Mouse (Mus musculus): ENCODE measurements at regions not wholly inside any gene's neighbourhood (a gene's known extent, or its start where the extent isn't known, plus 50 kb on each side); places are given as distances from the start of the nearest gene placed in this dataset.

DNA sequence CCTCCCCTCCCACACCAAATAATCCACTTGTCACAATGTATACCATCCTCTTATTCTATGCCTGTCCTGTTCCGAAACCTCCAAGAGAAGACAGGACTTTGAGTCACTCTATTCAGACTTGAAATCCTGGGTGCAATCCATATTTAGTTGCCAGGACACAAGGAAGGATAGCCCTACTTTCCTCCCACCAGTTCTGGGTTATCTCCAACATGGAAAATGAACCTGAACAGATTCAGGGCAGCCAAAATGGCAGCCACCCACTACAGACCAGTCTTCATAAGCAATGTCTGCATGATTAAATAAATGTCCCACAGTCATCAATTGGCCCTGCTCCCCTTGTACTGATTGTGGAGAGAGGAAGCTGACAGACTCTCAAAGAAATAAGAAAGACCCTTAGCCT lies 110.6 kb upstream of the Adra1d start:
- no peaks in the 10 kb centered on the region for H3K27me3 ChIP-seq
- no peaks in the 10 kb centered on the region for H3K36me3 ChIP-seq
- H3K4me2 ChIP-seq, result no peak overlapping the region
- no peak overlapping the region for H3K9ac ChIP-seq
- no peak for ATAC-seq (ENCODE audit: insufficient number of reproducible peaks, insufficient read depth, low FRiP score, low TSS enrichment, low read depth)
- 75% methylated on average over 1 of the region's 1 CpGs for WGBS
- H3K9me3 ChIP-seq, result no peaks in the 10 kb centered on the region
- H3K4me1 ChIP-seq, result peaks cover 13% of the 10 kb centered on the region
- no peak overlapping the region for H3K4me3 ChIP-seq
- H3K27ac ChIP-seq, result peak overlapping the region; percentile 69

GRCm38 (mm10) chr2:131672223-131672622 lies 110.1 kb upstream of the Adra1d start:
- Histone ChIP-seq H3K9ac (no peak overlapping the region), H3K27ac (no peak overlapping the region), H3K36me3 (no peaks in the 10 kb centered on the region), H3K4me1 (peaks cover 13% of the 10 kb centered on the region), H3K4me3 (no peak overlapping the region), H3K9me3 (no peaks in the 10 kb centered on the region), H3K4me2 (no peak overlapping the region), H3K27me3 (no peaks in the 10 kb centered on the region)
- 28% methylated on average over 1 of the region's 1 CpGs for WGBS
- no peak for ATAC-seq (ENCODE audit: insufficient number of reproducible peaks, insufficient read depth, low FRiP score, low TSS enrichment, low read depth)

DNA sequence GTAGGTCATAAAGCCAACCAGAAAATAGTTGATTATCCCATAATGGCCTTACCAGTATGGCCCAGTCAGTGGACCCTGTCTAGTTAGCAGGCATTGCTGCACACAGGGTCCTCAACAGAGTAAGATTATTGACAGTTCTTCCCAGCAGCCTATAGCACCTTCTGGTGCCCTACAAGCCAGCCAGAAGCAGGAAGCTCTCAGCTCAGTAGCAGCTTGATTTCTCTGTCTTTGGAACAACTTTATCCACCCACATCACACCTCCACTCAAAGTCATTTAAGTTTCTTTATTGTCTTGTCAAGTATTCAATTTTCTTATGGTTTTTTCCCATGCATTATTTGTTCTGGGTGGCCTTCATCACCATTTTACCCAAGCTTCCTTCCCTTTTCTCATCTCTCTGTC lies 108.8 kb upstream of the Adra1d start:
- Histone ChIP-seq H3K4me3 (no peak overlapping the region), H3K27ac (no peak overlapping the region), H3K4me1 (peaks cover 13% of the 10 kb centered on the region), H3K27me3 (no peaks in the 10 kb centered on the region), H3K9me3 (no peaks in the 10 kb centered on the region), H3K36me3 (no peaks in the 10 kb centered on the region), H3K9ac (no peak overlapping the region), H3K4me2 (no peak overlapping the region)
- no peak for ATAC-seq (ENCODE audit: insufficient number of reproducible peaks, insufficient read depth, low FRiP score, low TSS enrichment, low read depth)

DNA sequence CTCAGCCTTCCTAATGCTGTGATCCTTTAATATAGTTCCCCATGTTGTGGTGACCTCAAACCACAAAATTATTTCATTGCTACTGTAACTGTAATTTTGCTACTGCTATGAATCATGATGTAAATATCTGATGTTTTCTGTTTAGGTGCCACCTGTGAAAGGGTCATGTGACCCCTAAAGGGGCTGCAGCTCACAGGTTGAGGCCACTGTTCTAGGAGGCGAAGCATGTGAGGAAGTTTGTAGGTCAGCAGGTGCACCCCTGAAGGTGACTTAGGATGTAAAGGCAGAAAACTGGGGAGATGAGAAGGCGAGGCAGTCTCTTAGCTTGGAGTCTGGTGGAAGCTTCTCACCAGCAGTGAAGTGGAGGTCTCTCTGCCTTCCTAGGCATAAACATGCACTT lies 105.8 kb upstream of the Adra1d start:
- H3K9ac ChIP-seq, result no peak overlapping the region
- H3K27me3 ChIP-seq, result no peaks in the 10 kb centered on the region
- no peak overlapping the region for H3K4me2 ChIP-seq
- H3K9me3 ChIP-seq, result no peaks in the 10 kb centered on the region
- no peak overlapping the region for H3K27ac ChIP-seq
- H3K36me3 ChIP-seq, result no peaks in the 10 kb centered on the region
- WGBS, result 87% methylated on average over 2 of the region's 2 CpGs
- H3K4me1 ChIP-seq, result peaks cover 4% of the 10 kb centered on the region
- no peak overlapping the region for H3K4me3 ChIP-seq
- no peak for ATAC-seq (ENCODE audit: insufficient number of reproducible peaks, insufficient read depth, low FRiP score, low TSS enrichment, low read depth)

DNA sequence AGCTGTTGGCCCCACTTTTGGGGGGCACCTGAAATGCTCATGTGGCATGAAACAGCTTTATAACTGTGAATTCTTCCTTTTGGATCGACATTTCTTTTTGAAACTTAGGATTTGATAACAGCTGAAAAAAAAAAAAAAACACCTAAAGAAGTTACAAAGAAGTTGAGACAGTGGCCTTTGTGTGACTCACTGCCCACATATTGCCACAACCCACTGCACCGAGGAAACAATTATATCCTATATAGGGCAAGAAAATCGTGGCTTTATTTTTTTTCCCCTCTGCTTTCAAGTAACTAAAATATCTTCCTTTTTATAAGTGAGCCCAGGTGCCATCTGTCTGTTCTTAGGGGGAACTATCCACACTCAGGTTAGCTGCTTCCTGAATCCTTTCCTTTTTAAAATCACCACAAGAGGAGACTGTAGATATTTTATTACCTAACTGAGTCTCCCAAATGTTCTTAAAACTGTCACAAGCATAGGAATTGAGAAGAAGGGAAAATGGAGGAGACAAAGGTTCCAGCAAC lies 104.8 kb upstream of the Adra1d start:
- H3K4me3 ChIP-seq, result no peak overlapping the region
- H3K9ac ChIP-seq, result no peak overlapping the region
- no peak overlapping the region for H3K4me2 ChIP-seq
- no peaks in the 10 kb centered on the region for H3K36me3 ChIP-seq
- no peaks in the 10 kb centered on the region for H3K27me3 ChIP-seq
- H3K4me1 ChIP-seq, result no peaks in the 10 kb centered on the region
- no peaks in the 10 kb centered on the region for H3K9me3 ChIP-seq
- 64% methylated on average over 3 of the region's 3 CpGs for WGBS
- ATAC-seq (ENCODE audit: insufficient number of reproducible peaks, insufficient read depth, low FRiP score, low TSS enrichment, low read depth), result no peak
- no peak overlapping the region for H3K27ac ChIP-seq

GRCm38 (mm10) chr2:131664575-131664974 lies 102.5 kb upstream of the Adra1d start:
- ATAC-seq (ENCODE audit: insufficient number of reproducible peaks, insufficient read depth, low FRiP score, low TSS enrichment, low read depth), result no peak
- Histone ChIP-seq H3K9ac (no peak overlapping the region), H3K9me3 (no peaks in the 10 kb centered on the region), H3K4me1 (no peaks in the 10 kb centered on the region), H3K36me3 (no peaks in the 10 kb centered on the region), H3K4me2 (no peak overlapping the region), H3K27me3 (no peaks in the 10 kb centered on the region), H3K4me3 (no peak overlapping the region), H3K27ac (no peak overlapping the region)
- WGBS, result 71% methylated on average over 3 of the region's 3 CpGs

DNA sequence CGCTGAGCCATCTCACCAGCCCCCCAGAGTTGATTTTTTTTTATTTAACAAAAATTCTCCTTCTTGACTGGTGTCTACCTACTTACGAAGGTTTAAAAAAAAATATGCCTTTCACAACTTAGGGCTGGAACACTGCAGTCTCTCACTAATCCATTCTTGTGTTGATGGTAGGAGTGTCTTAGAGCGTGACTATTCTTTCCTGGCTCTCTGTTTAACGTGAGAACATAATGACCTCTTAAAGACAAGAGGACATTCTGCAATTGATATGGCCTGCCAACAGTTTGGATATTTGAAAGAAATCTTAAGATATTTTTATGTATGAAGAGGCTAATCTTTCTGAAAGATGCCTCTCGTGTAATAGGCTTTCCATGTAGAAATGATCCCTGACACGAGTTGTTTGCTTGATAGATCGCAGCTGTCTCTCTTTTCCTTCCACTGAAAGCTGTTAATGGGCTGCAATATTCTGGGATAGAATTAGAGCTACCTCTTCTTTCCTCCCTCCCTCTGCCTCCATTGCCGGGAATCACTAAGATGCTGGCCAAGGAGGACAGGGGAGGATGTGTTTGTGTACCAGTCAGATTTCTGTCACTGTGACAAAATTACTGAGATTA lies 101.2 kb upstream of the Adra1d start:
- no peaks in the 10 kb centered on the region for H3K36me3 ChIP-seq
- H3K4me2 ChIP-seq, result no peak overlapping the region
- no peaks in the 10 kb centered on the region for H3K4me1 ChIP-seq
- no peak overlapping the region for H3K4me3 ChIP-seq
- H3K9ac ChIP-seq, result no peak overlapping the region
- 76% methylated on average over 8 of the region's 8 CpGs for WGBS
- H3K9me3 ChIP-seq, result no peaks in the 10 kb centered on the region
- no peak for ATAC-seq (ENCODE audit: insufficient number of reproducible peaks, insufficient read depth, low FRiP score, low TSS enrichment, low read depth)
- no peak overlapping the region for H3K27ac ChIP-seq
- no peaks in the 10 kb centered on the region for H3K27me3 ChIP-seq

- WGBS, result 80% methylated on average over 5 of the region's 5 CpGs
- no peak for ATAC-seq (ENCODE audit: insufficient number of reproducible peaks, insufficient read depth, low FRiP score, low TSS enrichment, low read depth)
- no peak overlapping the region for H3K4me3 ChIP-seq
- H3K9ac ChIP-seq, result no peak overlapping the region
- no peak overlapping the region for H3K27ac ChIP-seq
- no peaks in the 10 kb centered on the region for H3K36me3 ChIP-seq
- H3K4me1 ChIP-seq, result no peaks in the 10 kb centered on the region
- no peaks in the 10 kb centered on the region for H3K27me3 ChIP-seq
- H3K4me2 ChIP-seq, result no peak overlapping the region
- no peaks in the 10 kb centered on the region for H3K9me3 ChIP-seq
Observed at GRCm38 (mm10) chr2:131652197-131652596, 90.1 kb upstream of the Adra1d start.

GRCm38 (mm10) chr2:131650611-131651153 lies 88.6 kb upstream of the Adra1d start:
- Histone ChIP-seq H3K4me3 (no peak overlapping the region), H3K27ac (no peak overlapping the region), H3K9ac (no peak overlapping the region), H3K36me3 (no peaks in the 10 kb centered on the region), H3K27me3 (no peaks in the 10 kb centered on the region), H3K4me2 (no peak overlapping the region), H3K9me3 (no peaks in the 10 kb centered on the region), H3K4me1 (no peaks in the 10 kb centered on the region)
- WGBS, result 75% methylated on average over 9 of the region's 9 CpGs
- ATAC-seq (ENCODE audit: insufficient number of reproducible peaks, insufficient read depth, low FRiP score, low TSS enrichment, low read depth), result no peak

DNA sequence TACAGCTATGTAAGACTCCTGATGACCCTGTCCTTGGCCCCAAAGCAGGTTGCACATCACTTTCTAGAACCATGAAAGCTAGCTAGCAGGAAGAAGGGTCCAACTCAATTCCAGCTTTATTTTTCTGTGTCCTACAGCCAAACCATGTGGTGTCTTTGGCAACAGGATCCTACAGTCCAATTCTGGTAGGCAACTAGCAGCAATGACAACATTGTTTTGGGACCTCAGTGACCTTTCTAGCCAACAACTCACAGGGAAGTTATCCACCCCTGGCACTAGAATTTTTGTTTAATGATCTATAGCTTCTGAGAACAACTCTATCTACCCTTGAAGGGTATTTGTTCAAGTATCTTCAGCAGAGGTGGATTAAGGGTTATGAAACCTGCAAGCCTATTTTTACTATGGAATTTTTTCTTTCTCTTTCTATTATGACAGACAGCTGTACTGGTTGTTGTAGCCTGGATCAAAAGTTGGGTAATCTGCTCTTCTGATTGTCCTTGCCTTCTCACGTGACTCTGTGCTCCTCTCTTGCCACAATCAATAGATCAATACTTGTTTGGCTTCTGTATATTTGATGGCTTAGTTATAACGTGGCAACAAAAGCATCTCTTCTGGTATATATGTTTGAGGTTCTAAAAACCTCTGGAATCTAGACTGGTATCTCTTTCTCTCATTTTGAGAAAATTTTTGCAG lies 82.2 kb upstream of the Adra1d start:
- no peaks in the 10 kb centered on the region for H3K9me3 ChIP-seq
- H3K27ac ChIP-seq, result no peak overlapping the region
- no peaks in the 10 kb centered on the region for H3K4me1 ChIP-seq
- H3K9ac ChIP-seq, result no peak overlapping the region
- H3K27me3 ChIP-seq, result no peaks in the 10 kb centered on the region
- H3K36me3 ChIP-seq, result no peaks in the 10 kb centered on the region
- ATAC-seq (ENCODE audit: insufficient number of reproducible peaks, insufficient read depth, low FRiP score, low TSS enrichment, low read depth), result no peak
- WGBS, result 64% methylated on average over 2 of the region's 2 CpGs
- no peak overlapping the region for H3K4me3 ChIP-seq
- no peak overlapping the region for H3K4me2 ChIP-seq

GRCm38 (mm10) chr2:131642456-131642855 lies 80.4 kb upstream of the Adra1d start:
- no peak overlapping the region for H3K4me2 ChIP-seq
- no peaks in the 10 kb centered on the region for H3K27me3 ChIP-seq
- WGBS, result 91% methylated on average over 3 of the region's 3 CpGs
- ATAC-seq (ENCODE audit: insufficient number of reproducible peaks, insufficient read depth, low FRiP score, low TSS enrichment, low read depth), result no peak
- no peaks in the 10 kb centered on the region for H3K4me1 ChIP-seq
- no peaks in the 10 kb centered on the region for H3K36me3 ChIP-seq
- no peak overlapping the region for H3K9ac ChIP-seq
- H3K9me3 ChIP-seq, result no peaks in the 10 kb centered on the region
- no peak overlapping the region for H3K27ac ChIP-seq
- H3K4me3 ChIP-seq, result no peak overlapping the region

DNA sequence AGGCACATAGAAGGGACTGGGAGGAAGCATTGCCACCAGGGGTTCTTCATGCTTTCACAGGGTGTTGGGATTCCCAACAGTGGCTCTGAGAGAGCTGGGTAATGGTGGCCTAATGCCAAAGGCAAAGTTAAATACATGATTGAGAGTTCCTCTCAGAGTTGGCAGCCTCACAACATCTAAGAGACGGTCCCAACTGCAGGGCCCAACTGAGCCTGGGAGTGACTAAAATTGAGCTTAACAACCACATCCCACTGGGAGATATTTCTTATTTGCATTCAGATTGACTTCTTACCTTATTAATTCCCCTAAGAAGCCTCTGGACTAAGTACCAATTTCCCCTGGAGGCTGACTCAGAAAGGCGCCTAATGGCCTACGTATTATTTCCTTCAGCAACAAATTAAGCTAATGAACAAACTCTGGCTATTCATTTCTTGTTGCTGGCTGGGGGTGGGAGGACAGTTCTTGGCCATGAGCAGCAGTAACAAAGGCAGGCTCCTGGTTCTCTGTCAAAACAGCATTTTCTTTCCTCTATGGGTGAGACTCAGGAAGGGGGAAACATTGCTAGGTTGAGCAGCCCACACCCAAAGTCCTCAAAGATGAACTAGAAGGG lies 77.0 kb upstream of the Adra1d start:
- Histone ChIP-seq H3K4me1 (no peaks in the 10 kb centered on the region), H3K4me3 (no peak overlapping the region), H3K36me3 (no peaks in the 10 kb centered on the region), H3K27me3 (no peaks in the 10 kb centered on the region), H3K9ac (no peak overlapping the region), H3K9me3 (no peaks in the 10 kb centered on the region), H3K27ac (no peak overlapping the region), H3K4me2 (no peak overlapping the region)
- WGBS, result 67% methylated on average over 3 of the region's 3 CpGs
- ATAC-seq (ENCODE audit: insufficient number of reproducible peaks, insufficient read depth, low FRiP score, low TSS enrichment, low read depth), result no peak

Data from embryonic facial prominence, embryonic 13.5 days (tissue).